Mouse (Mus musculus) heart, postnatal 10 days (tissue): ENCODE data around the gene Rgs3. TPM values are rescaled to one million over a fixed set of nuclear protein-coding genes. Genes with fewer than 3 reads are reported as not detected.

Experiments used
- DNase-seq, 2 experiments: peaks; one replicate each; pipeline ENCODE4 v3.0.0; 2021
- intact Hi-C: fragments of 180-260 bp; cut with DNase I; formaldehyde crosslinking; loops from one replicate; pipeline ENCODE4 v1.15.1; 2025
- total RNA-seq, 2 experiments: library from RNA; stranded (reverse); gene quantifications; 2 replicates each; pipeline ENCODE4 v1.2.3; 2021

The Rgs3 gene
- total RNA-seq, 2 experiments from 2014 or later = 51.1 to 60.0 TPM

GRCm38 (mm10) chr4:62703151-62703550, 143.5 kb downstream of the Rgs3 start:
- intact Hi-C loops = no loop called here

GRCm38 (mm10) chr4:62704204-62704603, 144.6 kb downstream of the Rgs3 start:
- intact Hi-C loops = no loop called here
- no peak for DNase-seq

More at GRCm38 (mm10) chr4:62703151-62703550, 143.5 kb downstream of the Rgs3 start:
- DNase-seq = no peak

GRCm38 (mm10) chr4:62705013-62705412, 145.4 kb downstream of the Rgs3 start:
- intact Hi-C loops = no loop called here

DNA sequence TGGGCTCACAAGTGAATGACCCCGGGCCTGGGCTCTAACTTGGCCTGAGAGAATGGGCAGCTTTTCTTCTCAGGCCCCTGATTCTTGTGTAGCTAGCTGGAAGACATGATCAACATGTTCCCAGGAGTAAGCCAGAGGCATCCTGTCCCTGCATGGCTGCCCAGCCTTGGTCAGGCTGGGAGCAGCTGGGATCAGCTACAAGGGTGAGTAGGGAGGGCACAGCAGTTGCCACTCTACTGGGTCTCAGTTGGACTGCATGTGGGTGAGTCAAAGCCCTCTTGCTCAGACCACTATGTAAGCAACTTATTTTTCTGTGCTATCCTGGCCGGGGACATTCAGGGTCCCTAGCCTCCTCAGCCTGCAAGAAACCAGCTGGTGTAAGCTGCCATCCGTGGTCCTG, 146.1 kb downstream of the Rgs3 start:
- DNase-seq = no peak
- intact Hi-C loops = loop anchor here (1.0 kb wide), 1 partner anchor 18 kb away; no protein-coding TSS in a partner anchor

More at GRCm38 (mm10) chr4:62705013-62705412, 145.4 kb downstream of the Rgs3 start:
- DNase-seq = peak in 1 of 2 experiments; percentile 48

GRCm38 (mm10) chr4:62708084-62708483, 148.4 kb downstream of the Rgs3 start:
- DNase-seq = no peak
- intact Hi-C loops = no loop called here

- DNase-seq = no peak
- intact Hi-C loops = no loop called here
These were observed 149.3 kb downstream of the Rgs3 start for GRCm38 (mm10) chr4:62708994-62709393.

- intact Hi-C loops = no loop called here
- DNase-seq = no peak
These were observed 149.8 kb downstream of the Rgs3 start for GRCm38 (mm10) chr4:62709448-62709847.

DNA sequence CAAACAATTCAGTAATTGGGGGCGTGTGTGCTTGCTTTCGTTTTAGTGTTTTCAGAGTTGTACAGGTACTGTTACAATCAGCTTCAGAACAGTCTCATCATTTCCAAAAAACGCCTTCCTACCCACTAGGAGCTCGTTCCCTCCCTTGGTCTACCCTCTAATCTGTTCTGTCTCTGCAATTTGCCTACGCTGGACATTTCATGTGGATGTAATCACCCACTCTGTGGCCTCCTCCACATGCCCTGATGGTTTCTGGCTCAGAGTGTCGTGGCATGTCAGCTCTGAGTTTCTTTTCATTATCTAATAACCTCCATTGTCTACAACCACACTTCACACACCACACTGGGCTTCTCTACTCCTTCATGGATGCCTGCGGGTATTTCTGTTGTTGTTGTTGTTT, 151.5 kb downstream of the Rgs3 start:
- no peak for DNase-seq
- intact Hi-C loops = no loop called here

GRCm38 (mm10) chr4:62711582-62711981, 151.9 kb downstream of the Rgs3 start:
- intact Hi-C loops = no loop called here

GRCm38 (mm10) chr4:62720861-62721260, 161.2 kb downstream of the Rgs3 start:
- no peak for DNase-seq
- intact Hi-C loops = no loop called here

More at GRCm38 (mm10) chr4:62711582-62711981, 151.9 kb downstream of the Rgs3 start:
- DNase-seq = no peak

GRCm38 (mm10) chr4:62722021-62722426, 162.4 kb downstream of the Rgs3 start:
- intact Hi-C loops = no loop called here

DNA sequence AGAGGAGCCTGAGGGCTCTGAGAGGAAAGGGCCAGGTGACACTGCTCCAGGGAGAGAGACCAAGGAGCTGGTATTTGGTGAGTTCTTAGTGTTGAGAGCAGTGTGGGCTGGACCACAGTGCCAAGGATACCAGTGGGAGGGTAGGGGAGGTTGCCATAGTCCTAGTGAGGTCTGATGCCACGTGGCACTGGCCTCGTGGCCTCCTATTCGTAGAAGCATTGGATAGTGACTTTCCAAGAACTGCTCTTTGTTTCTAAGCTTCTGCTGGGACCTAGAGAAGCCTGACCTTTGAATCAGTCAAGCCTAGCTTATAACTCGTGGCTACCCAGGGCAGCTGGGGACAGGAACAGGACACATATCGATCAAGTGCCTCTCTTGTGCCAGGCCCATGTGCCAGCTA, 164.1 kb downstream of the Rgs3 start:
- DNase-seq = no peak
- intact Hi-C loops = loop anchor here (1.0 kb wide), 1 partner anchor 17 kb away; no protein-coding TSS in a partner anchor

More at GRCm38 (mm10) chr4:62722021-62722426, 162.4 kb downstream of the Rgs3 start:
- DNase-seq = peak; percentile 51 to 54

- intact Hi-C loops = loop anchor here (5.0 kb wide), 1 partner anchor 36 kb away; no protein-coding TSS in a partner anchor
- DNase-seq = no peak
These were observed 166.8 kb downstream of the Rgs3 start for GRCm38 (mm10) chr4:62726282-62726937.

DNA sequence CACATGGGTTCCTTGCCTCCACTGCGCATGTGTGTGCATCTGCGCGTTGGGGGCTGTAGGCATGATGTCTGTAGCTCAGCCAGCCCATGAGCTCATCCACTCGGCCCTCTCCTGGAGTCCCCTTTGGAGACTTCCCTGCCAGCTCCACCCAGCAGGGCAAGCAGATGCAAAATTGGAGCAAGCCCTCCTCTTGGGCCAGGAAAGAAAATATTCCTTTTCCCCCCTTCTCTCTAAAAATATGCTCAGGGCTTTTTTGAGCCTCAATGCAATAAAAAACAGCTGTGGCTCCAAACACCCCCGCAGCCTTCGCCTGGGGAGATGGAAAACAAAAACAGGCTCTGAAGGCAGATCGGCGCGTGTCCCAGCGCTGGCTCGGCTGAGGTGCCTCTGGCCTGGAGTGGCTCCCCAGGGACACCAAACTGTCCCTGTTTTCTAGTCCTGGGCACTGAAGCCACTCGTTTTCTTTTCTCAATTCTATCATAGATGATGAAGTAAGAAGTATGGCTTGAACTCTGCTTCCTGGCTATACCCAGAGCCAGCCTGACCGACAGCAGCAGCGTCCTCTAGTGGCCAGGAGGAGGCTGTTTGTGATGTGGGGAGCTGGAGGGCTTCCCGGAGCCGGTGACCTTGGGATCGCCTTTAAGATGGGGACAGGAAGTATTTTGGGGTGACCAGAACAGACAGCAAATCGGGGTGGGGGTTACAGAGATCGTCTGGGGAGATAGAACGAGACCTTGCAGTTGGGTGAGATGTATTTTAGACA, 168.1 kb downstream of the Rgs3 start:
- DNase-seq = peak; percentile 81 to 82
- intact Hi-C loops = loop anchor here (5.0 kb wide), 1 partner anchor 35 kb away; no protein-coding TSS in a partner anchor

- intact Hi-C loops = loop anchor here (5.0 kb wide), 1 partner anchor 34 kb away; no protein-coding TSS in a partner anchor
- no peak for DNase-seq
These were observed 168.8 kb downstream of the Rgs3 start for GRCm38 (mm10) chr4:62728471-62728870.

GRCm38 (mm10) chr4:62729191-62729590, 169.5 kb downstream of the Rgs3 start:
- DNase-seq = peak in 1 of 2 experiments; percentile 17
- intact Hi-C loops = loop anchor here (5.0 kb wide), 1 partner anchor 33 kb away; no protein-coding TSS in a partner anchor

DNA sequence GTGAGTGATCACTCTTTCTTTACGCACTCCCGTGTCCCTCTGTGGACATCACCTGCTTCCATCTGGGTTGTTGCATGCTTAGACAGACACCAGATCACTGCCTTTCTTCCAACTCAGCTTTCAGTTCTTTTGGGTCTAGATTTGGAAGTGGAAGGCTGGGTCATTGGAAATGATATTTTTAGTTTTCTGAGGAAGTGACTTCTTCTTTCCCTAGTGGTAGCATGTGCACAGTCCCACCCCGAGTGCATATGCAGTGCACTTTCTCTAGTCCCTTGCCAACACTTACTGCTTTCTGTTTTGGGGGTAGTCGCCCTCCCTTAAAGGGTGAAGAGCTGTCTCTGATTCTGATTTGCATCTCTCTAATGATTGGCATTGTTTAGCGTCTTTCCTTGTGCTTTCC, 170.3 kb downstream of the Rgs3 start:
- intact Hi-C loops = loop anchor here (2.0 to 5.0 kb wide), 2 partner anchors 29 to 32 kb away; no protein-coding TSS in a partner anchor
- DNase-seq = peak; percentile 20 to 26

DNA sequence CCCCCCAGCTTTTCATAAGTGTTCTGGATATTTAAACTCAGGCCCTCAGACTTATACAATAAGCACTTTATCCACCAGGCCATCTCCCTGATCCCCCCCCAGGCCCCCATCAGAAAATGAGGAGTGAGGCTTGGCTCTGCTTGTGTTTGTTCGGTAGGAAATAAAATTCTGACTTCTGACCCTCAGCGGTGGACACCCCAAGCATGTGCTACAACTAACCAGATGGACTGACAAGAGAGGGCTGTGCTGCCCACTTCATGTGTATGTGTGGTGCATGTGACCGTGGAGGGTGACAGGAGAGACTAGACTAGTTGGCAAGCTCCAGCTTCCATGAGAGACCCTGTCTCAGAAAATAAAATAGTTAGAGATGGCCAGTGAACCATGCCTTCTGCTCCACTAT, 171.2 kb downstream of the Rgs3 start:
- DNase-seq = no peak
- intact Hi-C loops = loop anchor here (2.0 kb wide), 1 partner anchor 30 kb away; no protein-coding TSS in a partner anchor

DNA sequence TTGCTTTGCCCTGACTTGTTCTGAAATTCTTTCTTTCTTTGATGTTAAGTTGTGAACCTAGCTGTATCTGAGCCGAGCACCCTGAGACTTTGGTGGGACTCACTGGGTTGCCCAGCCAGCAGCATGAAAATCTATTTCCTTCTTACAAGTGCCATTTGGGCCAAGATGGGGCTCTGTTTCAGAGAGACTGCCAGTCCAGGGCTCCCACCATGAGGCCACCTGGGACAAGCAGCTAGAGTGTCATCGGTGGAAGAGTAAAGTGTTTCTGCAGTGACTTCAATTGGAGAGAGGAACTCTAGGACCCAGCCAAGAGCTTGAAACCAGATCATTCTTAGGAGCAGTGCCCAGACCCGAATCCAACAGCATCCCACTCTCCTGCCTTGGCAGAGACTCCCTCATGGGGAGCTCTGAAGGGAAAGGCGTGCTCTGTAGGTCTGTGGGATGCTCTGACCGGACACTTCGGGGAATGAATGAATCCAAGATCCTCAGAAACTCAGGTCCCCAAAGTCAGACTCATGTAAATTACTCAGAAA, 171.9 kb downstream of the Rgs3 start:
- peak; percentile 54 to 62 for DNase-seq
- intact Hi-C loops = loop anchor here (2.0 kb wide), 1 partner anchor 31 kb away; no protein-coding TSS in a partner anchor

GRCm38 (mm10) chr4:62732096-62732495, 172.4 kb downstream of the Rgs3 start:
- intact Hi-C loops = no loop called here
- peak in 1 of 2 experiments; percentile 60 for DNase-seq

GRCm38 (mm10) chr4:62732840-62733239, 173.2 kb downstream of the Rgs3 start:
- peak; percentile 85 to 86 for DNase-seq
- intact Hi-C loops = no loop called here
